Mouse (Mus musculus): ENCODE data around the gene Cotl1. TPM values are rescaled to one million over a fixed set of nuclear protein-coding genes. Genes with fewer than 3 reads are reported as not detected.

The Cotl1 gene
- polyA plus RNA-seq, 1 experiment, result 606 TPM

- no peak overlapping the region for H3K27ac ChIP-seq (ENCODE audit: insufficient read depth, low read length)
- H3K4me3 ChIP-seq (ENCODE audit: extremely low read depth, insufficient read depth, insufficient read length), result no peak overlapping the region
- no peaks in the 10 kb centered on the region for H3K27me3 ChIP-seq (ENCODE audit: control insufficient read depth, insufficient read depth, low read length)
- no peaks in the 10 kb centered on the region for H3K36me3 ChIP-seq (ENCODE audit: control insufficient read depth, insufficient read depth, low read length)
- WGBS, result 26% methylated on average over 14 of the region's 14 CpGs
- peaks cover 18% of the 10 kb centered on the region; the same call in 1 of the 2 replicates for H3K4me1 ChIP-seq (ENCODE audit: control insufficient read depth, insufficient read depth, insufficient read length)
- DNase-seq (ENCODE audit: low read depth in 1 of 2, low spot score in 2 of 2), result peak; percentile 75 to 80
- no peak for TF ChIP-seq POLR2A (IDR thresholded peaks at IDR 0.05; ENCODE audit: low read depth, low read length)
- peak; percentile 87; the same call in 1 of the 2 replicates for TF ChIP-seq CTCF (IDR thresholded peaks at IDR 0.05; ENCODE audit: extremely low read depth, insufficient read depth, insufficient read length, insufficient replicate concordance)
Observed at GRCm38 (mm10) chr8:119779013-119779737, 61.2 kb downstream of the Cotl1 start.

- no peak; the same call in 1 of the 2 replicates for TF ChIP-seq POLR2A (IDR thresholded peaks at IDR 0.05; ENCODE audit: low read depth, low read length)
- TF ChIP-seq CTCF (IDR thresholded peaks at IDR 0.05; ENCODE audit: extremely low read depth, insufficient read depth, insufficient read length, insufficient replicate concordance), result no peak
- 1% methylated on average over 18 of the region's 18 CpGs for WGBS
- H3K36me3 ChIP-seq (ENCODE audit: control insufficient read depth, insufficient read depth, low read length), result no peaks in the 10 kb centered on the region
- H3K27ac ChIP-seq (ENCODE audit: insufficient read depth, low read length), result peak within 1 kb of the TSS; percentile 80
- H3K27me3 ChIP-seq (ENCODE audit: control insufficient read depth, insufficient read depth, low read length), result no peaks in the 10 kb centered on the region
- peaks cover 13% of the 10 kb centered on the region; the same call in 1 of the 2 replicates for H3K4me1 ChIP-seq (ENCODE audit: control insufficient read depth, insufficient read depth, insufficient read length)
- peak within 1 kb of the TSS; percentile 70 for H3K4me3 ChIP-seq (ENCODE audit: extremely low read depth, insufficient read depth, insufficient read length)
- DNase-seq (ENCODE audit: low read depth in 1 of 2, low spot score in 2 of 2), result peak; percentile 95 to 100
Observed at GRCm38 (mm10) chr8:119778263-119778662, 62.1 kb downstream of the Cotl1 start, which contains the start of gene Tldc1. Gene Tldc1, minus strand, starts transcription at chr8:119778416.

DNA sequence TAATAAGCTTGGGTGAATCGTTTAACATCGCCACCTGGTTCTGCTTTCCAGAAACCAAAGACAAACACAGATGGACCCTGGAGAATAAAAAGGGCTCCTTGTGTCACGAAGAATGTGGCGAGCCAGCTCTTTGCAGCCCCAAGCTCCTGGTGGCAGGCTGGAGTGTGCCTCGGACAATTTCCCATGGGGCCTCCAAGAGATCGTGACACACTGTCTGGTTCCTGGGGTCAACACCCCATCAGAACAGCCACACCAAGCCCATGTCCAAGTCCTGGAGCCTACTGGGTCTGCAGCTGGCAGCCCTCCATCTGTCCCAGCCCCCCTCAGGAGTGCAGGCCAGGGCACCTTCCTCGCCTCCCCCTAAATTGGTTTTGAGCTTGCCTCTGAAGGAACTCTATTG, 62.6 kb downstream of the Cotl1 start:
- DNase-seq (ENCODE audit: low read depth in 1 of 2, low spot score in 2 of 2), result no peak
- WGBS, result 8% methylated on average over 7 of the region's 7 CpGs
- H3K27me3 ChIP-seq (ENCODE audit: control insufficient read depth, insufficient read depth, low read length), result no peaks in the 10 kb centered on the region
- H3K36me3 ChIP-seq (ENCODE audit: control insufficient read depth, insufficient read depth, low read length), result no peaks in the 10 kb centered on the region
- TF ChIP-seq POLR2A (IDR thresholded peaks at IDR 0.05; ENCODE audit: low read depth, low read length) (no peak), CTCF (IDR thresholded peaks at IDR 0.05; ENCODE audit: extremely low read depth, insufficient read depth, insufficient read length, insufficient replicate concordance) (no peak)
- peaks cover 11% of the 10 kb centered on the region; the same call in 1 of the 2 replicates for H3K4me1 ChIP-seq (ENCODE audit: control insufficient read depth, insufficient read depth, insufficient read length)
- peak overlapping the region; percentile 80 for H3K27ac ChIP-seq (ENCODE audit: insufficient read depth, low read length)
- peak overlapping the region; percentile 70 for H3K4me3 ChIP-seq (ENCODE audit: extremely low read depth, insufficient read depth, insufficient read length)

GRCm38 (mm10) chr8:119776668-119777245, 63.6 kb downstream of the Cotl1 start:
- Histone ChIP-seq H3K36me3 (ENCODE audit: control insufficient read depth, insufficient read depth, low read length) (peaks cover 2% of the 10 kb centered on the region; the same call in 1 of the 2 replicates), H3K27me3 (ENCODE audit: control insufficient read depth, insufficient read depth, low read length) (no peaks in the 10 kb centered on the region), H3K4me1 (ENCODE audit: control insufficient read depth, insufficient read depth, insufficient read length) (peaks cover 11% of the 10 kb centered on the region; the same call in 1 of the 2 replicates), H3K4me3 (ENCODE audit: extremely low read depth, insufficient read depth, insufficient read length) (no peak overlapping the region), H3K27ac (ENCODE audit: insufficient read depth, low read length) (no peak overlapping the region)
- no peak for DNase-seq (ENCODE audit: low read depth in 1 of 2, low spot score in 2 of 2)
- WGBS, result 77% methylated on average over 7 of the region's 7 CpGs
- TF ChIP-seq POLR2A (IDR thresholded peaks at IDR 0.05; ENCODE audit: low read depth, low read length) (no peak), CTCF (IDR thresholded peaks at IDR 0.05; ENCODE audit: extremely low read depth, insufficient read depth, insufficient read length, insufficient replicate concordance) (no peak)

DNA sequence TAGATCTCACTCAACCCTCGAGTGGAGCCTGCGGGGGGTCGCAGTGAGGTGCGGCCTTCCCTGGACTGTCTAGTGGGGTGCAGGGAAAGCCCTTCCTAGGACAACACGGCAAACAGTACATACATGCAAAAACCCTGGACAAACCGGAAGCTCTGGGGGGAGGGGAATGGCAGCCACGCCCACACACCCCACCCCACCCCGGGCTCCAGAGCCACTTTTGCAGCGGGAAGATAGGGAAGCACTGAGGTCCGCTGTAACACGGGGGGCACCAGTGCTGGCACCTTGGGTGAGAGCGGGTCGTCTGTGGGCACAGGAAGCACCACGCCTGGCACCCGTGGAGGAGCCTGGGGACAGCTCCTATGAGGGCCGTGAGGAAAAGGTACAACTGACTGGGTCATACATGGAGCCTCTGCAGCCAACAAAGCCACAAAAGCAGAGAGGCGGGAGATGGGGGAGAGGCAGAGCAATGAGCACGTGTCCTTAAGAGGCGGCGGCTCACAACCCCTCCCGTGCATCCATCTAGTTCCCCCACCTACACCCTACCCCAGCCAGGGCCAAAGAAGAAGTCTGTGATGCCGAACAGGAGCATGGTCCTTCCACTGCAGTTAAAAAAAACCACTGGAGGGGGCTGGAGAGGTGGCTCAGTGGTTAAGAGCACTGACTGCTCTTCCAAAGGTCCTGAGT, 74.4 kb downstream of the Cotl1 start:
- no peak overlapping the region for H3K27ac ChIP-seq (ENCODE audit: insufficient read depth, low read length)
- TF ChIP-seq POLR2A (IDR thresholded peaks at IDR 0.05; ENCODE audit: low read depth, low read length) (no peak), CTCF (IDR thresholded peaks at IDR 0.05; ENCODE audit: extremely low read depth, insufficient read depth, insufficient read length, insufficient replicate concordance) (no peak)
- H3K27me3 ChIP-seq (ENCODE audit: control insufficient read depth, insufficient read depth, low read length), result no peaks in the 10 kb centered on the region
- no peaks in the 10 kb centered on the region for H3K4me1 ChIP-seq (ENCODE audit: control insufficient read depth, insufficient read depth, insufficient read length)
- DNase-seq (ENCODE audit: low read depth in 1 of 2, low spot score in 2 of 2), result no peak
- peaks cover 16% of the 10 kb centered on the region for H3K36me3 ChIP-seq (ENCODE audit: control insufficient read depth, insufficient read depth, low read length)
- no peak overlapping the region for H3K4me3 ChIP-seq (ENCODE audit: extremely low read depth, insufficient read depth, insufficient read length)
- 77% methylated on average over 22 of the region's 22 CpGs for WGBS

DNA sequence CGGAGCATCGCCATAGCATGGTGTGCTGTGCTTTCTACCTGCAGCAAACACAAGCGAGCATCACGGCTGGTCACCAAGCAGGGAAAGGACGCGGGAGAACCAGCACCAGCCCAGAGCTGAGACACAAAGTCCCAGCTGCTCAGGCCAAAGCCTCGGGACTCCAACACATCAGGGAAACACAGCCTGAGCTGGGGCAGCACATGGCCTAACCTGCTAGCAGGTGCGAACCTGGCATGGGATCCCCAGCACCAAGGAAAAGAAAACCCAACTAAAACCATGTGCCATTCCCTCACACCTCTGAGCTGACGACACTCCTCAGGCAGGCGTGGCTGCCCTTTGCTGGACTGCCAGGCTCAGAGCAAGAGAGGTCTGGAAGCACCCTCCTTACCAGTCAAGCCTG, 75.0 kb downstream of the Cotl1 start:
- Histone ChIP-seq H3K36me3 (ENCODE audit: control insufficient read depth, insufficient read depth, low read length) (peaks cover 16% of the 10 kb centered on the region), H3K27me3 (ENCODE audit: control insufficient read depth, insufficient read depth, low read length) (no peaks in the 10 kb centered on the region), H3K4me1 (ENCODE audit: control insufficient read depth, insufficient read depth, insufficient read length) (no peaks in the 10 kb centered on the region), H3K27ac (ENCODE audit: insufficient read depth, low read length) (no peak overlapping the region), H3K4me3 (ENCODE audit: extremely low read depth, insufficient read depth, insufficient read length) (no peak overlapping the region)
- no peak for DNase-seq (ENCODE audit: low read depth in 1 of 2, low spot score in 2 of 2)
- TF ChIP-seq POLR2A (IDR thresholded peaks at IDR 0.05; ENCODE audit: low read depth, low read length), result no peak
- TF ChIP-seq CTCF (IDR thresholded peaks at IDR 0.05; ENCODE audit: extremely low read depth, insufficient read depth, insufficient read length, insufficient replicate concordance), result no peak
- 94% methylated on average over 10 of the region's 10 CpGs for WGBS
